ENCODE assay signal across 8 mouse cellular contexts in genomic region chr10:93375007-93375711, GRCm38 (mm10).
DNase-seq lines count a peak whose midpoint lies in the region; ATAC-seq lines count a peak whose summit lies in the region.

No protein-coding gene starts in this region.

- WGBS in heart, embryonic 12.5 days: 44% methylated on average over 13 of the region's 13 CpGs
- WGBS in kidney, embryonic 14.5 days: 28% methylated on average over 13 of the region's 13 CpGs

- H3K36me3 ChIP-seq in heart, embryonic 12.5 days: no peaks in the 10 kb centered on the region
- no peaks in the 10 kb centered on the region for H3K36me3 ChIP-seq in kidney, embryonic 14.5 days (ENCODE audit: control insufficient read depth, insufficient read depth, low read length)

- H3K4me1 ChIP-seq in brown adipose tissue, adult 24 weeks (ENCODE audit: control insufficient read depth, insufficient read depth, insufficient read length, low read length): peaks cover 31% of the 10 kb centered on the region
- H3K4me1 ChIP-seq in heart, embryonic 12.5 days (replicated peaks): peaks cover 21% of the 10 kb centered on the region
- H3K4me1 ChIP-seq in kidney, embryonic 14.5 days (ENCODE audit: control insufficient read depth, insufficient read depth, low read length): no peaks in the 10 kb centered on the region

- peak; percentile 42 for DNase-seq in R1 (ENCODE audit: low read depth, low spot score)
- peak; percentile 74 for DNase-seq in lung, postnatal 10 days
- DNase-seq in right cerebral cortex, adult 2 months (ENCODE audit: low spot score in 2 of 2): no peak
- no peak for DNase-seq in layer of hippocampus, adult 8-10 months (ENCODE audit: low spot score in 2 of 2)

- no peaks in the 10 kb centered on the region for H3K27me3 ChIP-seq in heart, embryonic 12.5 days (replicated peaks)
- no peaks in the 10 kb centered on the region for H3K27me3 ChIP-seq in kidney, embryonic 14.5 days (ENCODE audit: control insufficient read depth, insufficient read depth, low read length)

- ATAC-seq in heart, embryonic 12.5 days (ENCODE audit: insufficient number of reproducible peaks, low FRiP score): peak; percentile 66; the same call in 1 of the 2 replicates
- peak; percentile 76 for ATAC-seq in kidney, embryonic 14.5 days (ENCODE audit: low FRiP score, low TSS enrichment)
- ATAC-seq in megakaryocyte-erythroid progenitor cell, adult 5-6 weeks (replicated peaks; ENCODE audit: low FRiP score, low TSS enrichment, poor library complexity, severe bottlenecking): no peak

- H3K9ac ChIP-seq in heart, embryonic 12.5 days: 0 out of 2 replicates have a peak overlapping the region, but pooled peaks have one; percentile 28
- H3K9ac ChIP-seq in kidney, embryonic 14.5 days (ENCODE audit: low read depth, low read length): no peak overlapping the region

- peaks cover 3% of the 10 kb centered on the region; the same call in 1 of the 2 replicates for H3K9me3 ChIP-seq in heart, embryonic 12.5 days (replicated peaks)
- no peaks in the 10 kb centered on the region for H3K9me3 ChIP-seq in kidney, embryonic 14.5 days (ENCODE audit: control insufficient read depth, low read length)

- H3K27ac ChIP-seq in brown adipose tissue, adult 24 weeks (replicated peaks; ENCODE audit: low read depth, low read length): peak overlapping the region; percentile 100
- H3K27ac ChIP-seq in heart, embryonic 12.5 days (ENCODE audit: poor library complexity, severe bottlenecking): peak overlapping the region; percentile 59
- H3K27ac ChIP-seq in kidney, embryonic 14.5 days (ENCODE audit: low read depth, low read length): peak overlapping the region; percentile 71; the same call in 1 of the 2 replicates

- H3K4me3 ChIP-seq in brown adipose tissue, adult 24 weeks (ENCODE audit: insufficient read depth, low read depth, low read length): no peak overlapping the region
- no peak overlapping the region for H3K4me3 ChIP-seq in heart, embryonic 12.5 days
- no peak overlapping the region for H3K4me3 ChIP-seq in kidney, embryonic 14.5 days (ENCODE audit: low read length)

- H3K4me2 ChIP-seq in heart, embryonic 12.5 days: no peak overlapping the region
- no peak overlapping the region for H3K4me2 ChIP-seq in kidney, embryonic 14.5 days (replicated peaks; ENCODE audit: low read depth, low read length)

Comparison
In these comparisons a context has a peak if more than half of its experiments do, and no peak if none do; other contexts are left out.
1. DNase-seq: peak in R1 (single experiment) and lung, postnatal 10 days (single experiment); none in right cerebral cortex, adult 2 months (0 of 2) and layer of hippocampus, adult 8-10 months (0 of 2).
2. Peak in every context shown above with its lines, with median percentiles within 50 percentile points of each other: H3K27ac ChIP-seq.